Mouse (Mus musculus) urinary bladder, adult 2 months (tissue): ENCODE results near the gene Synj2. TPM values are rescaled to one million over a fixed set of nuclear protein-coding genes. Genes with fewer than 3 reads are reported as not detected.

Source experiments
- DNase-seq: peaks from one replicate; pipeline ENCODE4 v3.0.0; 2022; ENCODE audit warnings: low spot score
- polyA plus RNA-seq: library from polyadenylated mRNA; depleted of rRNA; stranded (reverse); fragments of >200 nt; gene quantifications from 2 replicates; pipeline ENCODE4 v1.2.3, GENCODE M21; 2012; rRNA removed

The Synj2 gene
- 17.3 and 22.7 TPM in 2 replicates for polyA plus RNA-seq

- DNase-seq: peak; percentile 73
Measured at GRCm38 (mm10) chr17:5941230-5942043, at the start of gene Synj2. Gene Synj2, plus strand, starts transcription at chr17:5941280.

- no peak for DNase-seq
Measured at GRCm38 (mm10) chr17:5891933-5892683, 49.0 kb upstream of the Synj2 start.

- no peak for DNase-seq
Measured at GRCm38 (mm10) chr17:5893092-5893491, 48.0 kb upstream of the Synj2 start.

- DNase-seq: no peak
Measured at GRCm38 (mm10) chr17:5893574-5894148, 47.4 kb upstream of the Synj2 start.

GRCm38 (mm10) chr17:5896066-5896465, 45.0 kb upstream of the Synj2 start:
- DNase-seq: no peak

- no peak for DNase-seq
Measured at GRCm38 (mm10) chr17:5896607-5897006, 44.5 kb upstream of the Synj2 start.

- no peak for DNase-seq
Measured at GRCm38 (mm10) chr17:5897326-5898200, 43.5 kb upstream of the Synj2 start.

- no peak for DNase-seq
Measured at GRCm38 (mm10) chr17:5899251-5899650, 41.8 kb upstream of the Synj2 start.

GRCm38 (mm10) chr17:5901381-5901780, 39.7 kb upstream of the Synj2 start:
- DNase-seq: no peak

- DNase-seq: peak; percentile 41
Measured at GRCm38 (mm10) chr17:5903630-5904301, 37.3 kb upstream of the Synj2 start.

- DNase-seq: no peak
Measured at GRCm38 (mm10) chr17:5909681-5910080, 31.4 kb upstream of the Synj2 start.

GRCm38 (mm10) chr17:5911591-5911990, 29.5 kb upstream of the Synj2 start:
- no peak for DNase-seq

- DNase-seq: no peak
Measured at GRCm38 (mm10) chr17:5912797-5913196, 28.3 kb upstream of the Synj2 start.

GRCm38 (mm10) chr17:5914217-5914616, 26.9 kb upstream of the Synj2 start:
- no peak for DNase-seq

GRCm38 (mm10) chr17:5921954-5922353, 19.1 kb upstream of the Synj2 start:
- DNase-seq: no peak

GRCm38 (mm10) chr17:5923281-5923680, 17.8 kb upstream of the Synj2 start:
- DNase-seq: no peak

- DNase-seq: no peak
Measured at GRCm38 (mm10) chr17:5924238-5924637, 16.8 kb upstream of the Synj2 start.

GRCm38 (mm10) chr17:5926710-5927109, 14.4 kb upstream of the Synj2 start:
- no peak for DNase-seq

GRCm38 (mm10) chr17:5929031-5929430, 12.0 kb upstream of the Synj2 start:
- no peak for DNase-seq

GRCm38 (mm10) chr17:5932161-5932560, 8.9 kb upstream of the Synj2 start:
- no peak for DNase-seq
